Comparison of ENCODE assay signal across 21 mouse cellular contexts in genomic region chr17:29989653-29990052, GRCm38 (mm10). TPM values are rescaled to one million over a fixed set of nuclear protein-coding genes. Genes with fewer than 3 reads are reported as not detected.
DNase-seq lines count a peak whose midpoint lies in the region; ATAC-seq and TF ChIP-seq lines count a peak whose summit lies in the region.
"Had no signal": no experiment of that assay in that cellular context is flagged by ENCODE, and none has a peak within 500 bp of the region (broad histone marks: within the 10 kb centered on the region; RNA-seq: fewer than 3 reads in every experiment).

No protein-coding gene starts in this region.

- no peak overlapping the region for H3K9ac ChIP-seq in MEL (ENCODE audit: control insufficient read depth, low read depth, low read length, poor library complexity, severe bottlenecking)

- TF ChIP-seq EP300 in MEL (IDR thresholded peaks at IDR 0.05; ENCODE audit: low read depth in 1 of 2, low read length in 2 of 2): peak; percentile 60 to 64

- H3K4me1 ChIP-seq in MEL (ENCODE audit: control insufficient read depth in 1 of 2, insufficient read depth in 2 of 2, low read length in 2 of 2): peaks cover 22 to 48% of the 10 kb centered on the region in 2 experiments

- TF ChIP-seq POLR2A in MEL (IDR thresholded peaks at IDR 0.05; ENCODE audit: control insufficient read depth in 1 of 2, insufficient read depth in 1 of 2, low read depth in 1 of 2, low read length in 2 of 2, poor library complexity in 1 of 2): no peak

- H3K27ac ChIP-seq in MEL (ENCODE audit: control insufficient read depth, low read depth, low read length): peak overlapping the region; percentile 79
- H3K27ac ChIP-seq in layer of hippocampus, adult 2 months: no peak overlapping the region

- H3K79me2 ChIP-seq in MEL (ENCODE audit: control insufficient read depth, insufficient read depth, low read length, poor library complexity): no peaks in the 10 kb centered on the region

- H3K36me3 ChIP-seq in MEL (ENCODE audit: control insufficient read depth in 1 of 2, insufficient read depth in 2 of 2, low read length in 2 of 2): peaks cover 0 to 38% of the 10 kb centered on the region in 2 experiments; a peak in 2 of 4 replicates
- H3K36me3 ChIP-seq: G1E had no signal

- H3K4me3 ChIP-seq in MEL (ENCODE audit: control insufficient read depth in 1 of 2, insufficient read depth in 1 of 2, low read depth in 2 of 2, low read length in 2 of 2): no peak overlapping the region
- no peak overlapping the region for H3K4me3 ChIP-seq in layer of hippocampus, adult 2 months

- TF ChIP-seq CTCF in MEL (IDR thresholded peaks at IDR 0.05 in 2 of 3, conservative IDR thresholded peaks at IDR 0.05 in 1 of 3; ENCODE audit: control insufficient read depth in 1 of 3, insufficient read depth in 1 of 3, low read depth in 2 of 3, low read length in 3 of 3, poor library complexity in 1 of 3, severe bottlenecking in 1 of 3): no peak
- no peak for TF ChIP-seq CTCF in layer of hippocampus, adult 2 months (conservative IDR thresholded peaks at IDR 0.05)

- ATAC-seq in CD4-positive, CD25-positive, alpha-beta regulatory T cell, adult 4 months: no peak
- ATAC-seq: activated CD4-positive, CD25-positive, alpha-beta regulatory T cell, adult 4 months; Patski had no signal

- TF ChIP-seq RAD21 in MEL (IDR thresholded peaks at IDR 0.05; ENCODE audit: low read depth, low read length): no peak

- no peaks in the 10 kb centered on the region for H3K27me3 ChIP-seq in MEL (ENCODE audit: control insufficient read depth in 1 of 2, insufficient read depth in 2 of 2, low read length in 2 of 2)
- H3K27me3 ChIP-seq: CH12.LX, Patski had no signal

- H3K9me3 ChIP-seq in MEL (replicated peaks; ENCODE audit: insufficient read depth, low read length): no peaks in the 10 kb centered on the region
- H3K9me3 ChIP-seq: G1E had no signal

- DNase-seq in CD4-positive, CD25-positive, alpha-beta regulatory T cell, adult 2 months (ENCODE audit: low read depth, low spot score): peak; percentile 22
- DNase-seq in MEL (ENCODE audit: low read depth, low spot score): peak; percentile 39
- DNase-seq in layer of hippocampus, adult 2 months (ENCODE audit: low spot score in 2 of 2): no peak
- DNase-seq: adrenal gland, adult 2 months; adrenal gland, adult 8-10 months; adrenal gland, postnatal 10 days; adrenal gland, postnatal 14 days; adrenal gland, postnatal 25 days; adrenal gland, postnatal 36 days; B cell, adult 2 months; cerebellum, adult 11 months; cerebellum, adult 11-12 months; cerebellum, adult 18-20 months; cerebellum, adult 2 months; cerebellum, adult 8-10 months; cerebellum, adult 9-10 months had no signal

TF ChIP-seq in MEL, 35 proteins besides CTCF, POLR2A, EP300 and RAD21:
- no peak for TF ChIP-seq KAT2A (conservative IDR thresholded peaks at IDR 0.05; ENCODE audit: low read depth, low read length)
- TF ChIP-seq BHLHE40 (IDR thresholded peaks at IDR 0.05; ENCODE audit: borderline replicate concordance, low read depth, low read length): no peak
- TF ChIP-seq MYB (IDR thresholded peaks at IDR 0.05; ENCODE audit: low read depth, low read length): no peak
- TF ChIP-seq MEF2A (IDR thresholded peaks at IDR 0.05; ENCODE audit: extremely low read depth, insufficient replicate concordance, low read depth, low read length, poor library complexity, severe bottlenecking): no peak
- no peak for TF ChIP-seq MAFK (IDR thresholded peaks at IDR 0.05; ENCODE audit: borderline replicate concordance, low read depth, low read length)
- TF ChIP-seq ETS1 (IDR thresholded peaks at IDR 0.05; ENCODE audit: low read depth, low read length): peak; percentile 53; the same call in 1 of the 2 replicates
- no peak for TF ChIP-seq MXI1 (IDR thresholded peaks at IDR 0.05; ENCODE audit: low read depth, low read length)
- TF ChIP-seq TCF12 (IDR thresholded peaks at IDR 0.05; ENCODE audit: low read depth, low read length): peak; percentile 38; the same call in 1 of the 2 replicates
- TF ChIP-seq MAX (IDR thresholded peaks at IDR 0.05; ENCODE audit: low read length): no peak
- TF ChIP-seq SIN3A (IDR thresholded peaks at IDR 0.05; ENCODE audit: low read length): peak; percentile 34; the same call in 1 of the 2 replicates
- peak; percentile 15; the same call in 1 of the 2 replicates for TF ChIP-seq ELF1 (IDR thresholded peaks at IDR 0.05; ENCODE audit: low read depth, low read length)
- TF ChIP-seq GATA1 (IDR thresholded peaks at IDR 0.05; ENCODE audit: low read depth, low read length): peak; percentile 71
- TF ChIP-seq GABPA (IDR thresholded peaks at IDR 0.05; ENCODE audit: low read depth, low read length): no peak
- no peak for TF ChIP-seq ZC3H11A (IDR thresholded peaks at IDR 0.05; ENCODE audit: low read depth, low read length)
- TF ChIP-seq ZKSCAN1 (IDR thresholded peaks at IDR 0.05; ENCODE audit: low read depth, low read length): no peak
- no peak for TF ChIP-seq USF1 (IDR thresholded peaks at IDR 0.05; ENCODE audit: low read depth, low read length)
- TF ChIP-seq NELFE (IDR thresholded peaks at IDR 0.05; ENCODE audit: low read depth, low read length): no peak
- peak; percentile 52 for TF ChIP-seq RCOR1 (IDR thresholded peaks at IDR 0.05; ENCODE audit: low read depth, low read length)
- TF ChIP-seq JUND (IDR thresholded peaks at IDR 0.05; ENCODE audit: low read depth, low read length): no peak
- 0 out of 2 replicates have a peak, but pooled peaks have one; percentile 47 for TF ChIP-seq MAZ (IDR thresholded peaks at IDR 0.05; ENCODE audit: low read depth, low read length)
- no peak for TF ChIP-seq CHD1 (IDR thresholded peaks at IDR 0.05; ENCODE audit: low read depth, low read length)
- TF ChIP-seq ZMIZ1 (IDR thresholded peaks at IDR 0.05; ENCODE audit: low read depth, low read length): no peak
- no peak for TF ChIP-seq UBTF (IDR thresholded peaks at IDR 0.05; ENCODE audit: borderline replicate concordance, insufficient read depth, low read depth, low read length)
- TF ChIP-seq SMC3 (IDR thresholded peaks at IDR 0.05; ENCODE audit: low read depth, low read length): no peak
- TF ChIP-seq POLR2AphosphoS2 (IDR thresholded peaks at IDR 0.05; ENCODE audit: low read length): no peak
- TF ChIP-seq HCFC1 (IDR thresholded peaks at IDR 0.05; ENCODE audit: low read depth, low read length): no peak
- no peak for TF ChIP-seq MYC (IDR thresholded peaks at IDR 0.05; ENCODE audit: low read depth, low read length)
- TF ChIP-seq ZNF384 (IDR thresholded peaks at IDR 0.05; ENCODE audit: low read depth, low read length): no peak
TF ChIP-seq in MEL: peak in this region for 7.

RNA-seq across cellular contexts. Expression of gene Zfand3, which starts 14.9 kb away (rescaled TPM):
- polyA plus RNA-seq in CD4-positive, CD25-positive, alpha-beta regulatory T cell, adult 4 months (2017; shearing (Covaris generic)): 10 to 100 TPM; 14.6 to 24.5 TPM
- total RNA-seq in MEL (2012; rRNA removed): 28.3 and 31.7 TPM in 2 replicates
- 10 to 100 TPM in 1 of 2 experiments, not detected in 1; 48.8 TPM for polyA plus RNA-seq in MEL (2012; ENCODE audit: insufficient read depth in 1 of 2, insufficient read length in 2 of 2, low read depth in 1 of 2, low replicate concordance in 2 of 2, missing spikeins in 1 of 2)
- total RNA-seq in layer of hippocampus, adult 2 months (2021): 100 to 1,000 TPM; 112 to 118 TPM

RNA-seq across cellular contexts. Expression of gene Mdga1, which starts 19.8 kb away (rescaled TPM):
- not detected for polyA plus RNA-seq in CD4-positive, CD25-positive, alpha-beta regulatory T cell, adult 4 months (2017; shearing (Covaris generic))
- 0.26 and 0.27 TPM in 2 replicates for total RNA-seq in MEL (2012; rRNA removed)
- polyA plus RNA-seq in MEL (2012; ENCODE audit: insufficient read depth in 1 of 2, insufficient read length in 2 of 2, low read depth in 1 of 2, low replicate concordance in 2 of 2, missing spikeins in 1 of 2): 1 to 10 TPM in 1 of 2 experiments, not detected in 1; 2.3 TPM
- 10 to 100 TPM; 70.1 to 73.8 TPM for total RNA-seq in layer of hippocampus, adult 2 months (2021)
- polyA plus RNA-seq: activated CD4-positive, CD25-positive, alpha-beta regulatory T cell, adult 4 months had no signal

Comparison
In these comparisons a context has a peak if more than half of its experiments do, and no peak if none do; other contexts are left out.
1. DNase-seq: peak in CD4-positive, CD25-positive, alpha-beta regulatory T cell, adult 2 months (single experiment) and MEL (single experiment); none in layer of hippocampus, adult 2 months (0 of 2).
2. RNA of gene Mdga1, which starts 19.8 kb away (total RNA-seq): 70.1 to 73.8 TPM in layer of hippocampus, adult 2 months; 0.26 to 0.27 TPM in MEL; every median in the first group is over 10 times any median in the second.